Mouse (Mus musculus): Measurements from ENCODE around the gene Zer1. TPM values are rescaled to one million over a fixed set of nuclear protein-coding genes. Genes with fewer than 3 reads are reported as not detected.

Zer1 gene
- total RNA-seq, 4 experiments from 2014 or later: 23.5 to 24.8 (median 24.3) TPM

DNA sequence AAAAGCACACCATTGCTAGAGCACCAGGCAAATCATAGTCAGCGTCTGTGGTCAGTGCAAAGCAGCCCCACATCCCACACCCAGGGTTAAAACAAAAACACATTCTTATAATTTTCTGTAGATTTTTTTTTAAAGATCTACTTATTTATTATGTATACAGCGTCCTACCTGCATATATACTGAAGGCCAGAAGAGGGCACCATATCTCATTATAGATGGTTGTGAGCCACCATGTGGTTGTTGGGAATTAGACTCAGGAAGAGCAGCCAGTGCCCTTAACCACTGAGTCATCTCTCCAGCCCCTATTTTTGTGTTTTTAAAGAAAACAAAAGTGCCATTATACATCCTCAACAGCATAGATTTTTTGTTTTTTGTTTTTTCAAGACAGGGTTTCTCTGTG lies 4.4 kb upstream of the Zer1 start:
- DNase-seq (ENCODE audit: low spot score in 2 of 2): no peak

DNA sequence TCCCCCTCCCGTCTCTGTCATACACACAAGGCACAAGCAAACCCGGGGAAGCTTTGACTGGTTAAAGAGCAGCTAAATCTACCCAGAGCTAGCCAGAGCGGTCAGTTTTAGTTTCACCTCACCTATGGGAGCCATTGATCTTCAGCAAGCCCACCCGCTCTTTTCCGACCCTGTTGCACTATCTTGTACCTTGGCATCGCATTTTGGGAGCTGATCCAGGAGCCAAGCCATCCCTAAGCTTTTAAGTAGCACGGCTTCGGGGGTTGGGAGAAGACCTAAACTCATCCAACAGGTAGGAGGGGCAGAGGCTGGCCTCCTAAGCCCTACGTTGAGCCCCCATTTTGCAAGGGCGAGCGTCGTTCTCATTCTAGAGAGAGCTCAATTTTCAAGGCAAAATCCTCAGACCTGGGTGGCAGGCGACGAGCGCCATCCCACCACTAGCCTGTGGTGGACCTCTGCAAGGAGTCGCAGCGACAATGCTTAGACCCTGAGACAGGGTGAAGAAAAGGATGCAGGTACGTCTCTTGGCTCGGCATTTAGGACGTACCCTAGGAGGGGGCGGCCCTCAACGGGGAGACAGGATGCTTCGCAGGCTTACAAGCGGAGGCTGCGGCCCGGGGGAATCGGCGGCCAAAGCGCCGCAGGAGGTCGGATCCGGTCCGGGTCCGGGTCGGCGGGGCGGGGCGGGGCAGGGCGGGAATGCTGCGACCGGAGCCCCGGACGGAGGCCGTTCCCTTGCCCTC lies 485 bp downstream of the Zer1 start:
- no peak for DNase-seq (ENCODE audit: low spot score in 2 of 2)

DNA sequence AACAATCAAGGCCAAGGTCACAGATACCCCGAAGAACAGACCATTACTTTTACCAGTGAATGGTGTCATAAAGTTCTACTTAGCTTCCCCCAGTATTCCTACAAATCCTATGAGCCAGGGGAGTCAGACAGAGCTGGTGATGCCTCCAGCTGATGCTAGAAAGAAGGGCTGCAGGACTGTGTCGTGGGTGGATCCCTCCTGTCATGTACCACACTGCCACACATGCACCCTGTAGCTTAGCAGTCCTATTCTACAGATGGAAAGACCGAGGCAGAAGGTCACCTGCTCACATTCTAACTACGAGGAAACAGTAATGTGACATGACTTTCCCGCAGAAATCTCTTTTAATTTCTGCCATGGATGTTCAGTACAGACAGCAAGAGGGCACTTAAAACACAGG lies 1.6 kb downstream of the Zer1 start:
- no peak for DNase-seq (ENCODE audit: low spot score in 2 of 2)

DNA sequence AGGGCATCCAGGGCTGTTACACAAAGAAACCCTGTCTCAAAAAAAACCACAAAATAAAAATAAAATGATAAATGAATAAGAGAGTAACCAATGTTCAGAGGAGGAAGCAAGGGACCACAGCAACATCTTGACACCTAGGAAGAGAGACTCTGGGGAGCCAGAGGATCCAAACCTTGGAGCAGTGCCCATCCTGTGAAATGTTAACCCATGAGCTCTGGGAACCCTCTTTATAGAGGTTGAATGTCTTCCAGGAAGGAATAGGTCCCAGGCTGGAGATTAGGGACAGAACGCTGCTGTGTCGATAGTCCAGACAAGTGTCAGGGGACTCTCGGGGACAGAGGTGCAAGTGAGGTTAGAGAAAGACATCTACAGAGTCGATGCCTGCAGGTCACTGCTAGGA lies 4.1 kb downstream of the Zer1 start:
- DNase-seq (ENCODE audit: low spot score in 2 of 2): no peak

DNA sequence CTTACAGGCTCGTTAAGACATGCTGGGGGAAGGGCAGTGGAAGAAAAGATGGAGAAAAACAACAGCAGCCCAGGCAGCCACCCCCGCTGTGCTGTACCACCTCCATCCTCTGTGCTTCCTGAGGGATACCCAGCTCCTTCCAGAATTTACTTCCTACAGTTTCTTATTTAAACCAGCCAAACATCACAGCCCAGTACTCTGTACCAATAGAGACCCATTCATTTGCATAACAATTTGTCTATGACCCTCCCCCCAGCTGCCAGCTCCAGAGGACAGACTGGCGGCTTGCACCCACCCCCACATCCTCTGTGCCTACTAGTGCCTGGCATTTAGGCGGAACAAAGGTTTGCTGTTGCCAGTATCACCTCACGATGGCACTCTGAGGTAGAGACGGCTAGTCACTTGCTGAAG lies 4.7 kb downstream of the Zer1 start:
- no peak for DNase-seq (ENCODE audit: low spot score in 2 of 2)

DNA sequence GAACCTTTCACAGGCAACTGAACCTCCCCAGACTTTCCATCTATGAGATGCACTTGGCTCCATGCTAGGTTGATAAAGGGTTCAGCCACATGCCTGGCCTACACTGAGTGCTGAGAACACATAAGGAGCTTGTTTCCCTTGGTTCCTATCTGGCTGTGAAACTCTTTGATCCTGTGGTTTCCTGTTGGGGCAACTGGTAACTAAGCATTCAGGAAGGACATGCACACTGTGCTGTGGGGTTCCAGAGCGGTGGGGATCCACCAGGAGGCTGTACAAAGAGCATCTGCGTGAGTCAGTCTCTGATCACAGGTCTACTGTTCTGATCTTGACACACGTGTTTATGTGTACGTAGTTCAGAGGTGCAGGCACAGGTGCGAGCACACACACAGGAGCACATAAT lies 11.8 kb downstream of the Zer1 start:
- no peak for DNase-seq (ENCODE audit: low spot score in 2 of 2)

DNA sequence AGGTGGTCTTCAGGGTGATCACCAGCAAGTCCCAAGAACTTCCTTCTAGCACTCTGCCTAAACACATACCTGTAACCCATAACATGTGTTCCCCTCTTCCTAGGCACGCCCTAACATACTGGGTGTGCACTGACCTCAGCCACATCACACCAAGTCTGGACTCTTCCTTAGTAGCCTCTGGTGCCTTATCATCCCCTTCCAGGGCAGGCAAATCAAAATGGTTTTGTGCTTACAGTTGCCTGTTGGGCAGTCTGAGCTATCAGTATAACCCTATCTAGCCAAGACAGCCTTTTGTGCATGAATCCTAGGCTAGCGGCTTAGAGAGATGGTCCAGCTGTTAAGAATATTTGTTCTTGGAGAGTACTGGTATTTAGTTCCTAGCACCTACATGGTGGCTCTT lies 12.9 kb downstream of the Zer1 start:
- DNase-seq (ENCODE audit: low spot score in 2 of 2): no peak

DNA sequence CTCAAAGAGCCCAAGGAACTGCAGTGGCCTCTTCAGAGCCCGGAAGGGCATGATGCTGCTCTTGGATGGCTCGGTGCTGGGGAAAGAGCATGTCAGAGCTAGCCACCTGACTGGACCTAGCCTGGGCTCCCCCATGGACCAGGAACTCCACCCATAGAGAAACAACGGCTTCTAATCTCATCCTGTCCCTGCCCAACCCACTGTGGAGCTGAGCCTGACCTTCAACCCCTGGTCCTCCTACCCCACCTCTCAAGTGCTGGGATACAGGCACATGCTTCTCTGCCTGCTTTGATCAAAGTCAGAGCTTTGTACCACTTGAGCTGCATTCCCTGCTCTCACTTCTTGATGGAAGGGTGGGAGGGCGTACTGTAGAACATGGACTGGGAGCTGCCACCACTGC lies 16.1 kb downstream of the Zer1 start:
- no peak for DNase-seq (ENCODE audit: low spot score in 2 of 2)

DNA sequence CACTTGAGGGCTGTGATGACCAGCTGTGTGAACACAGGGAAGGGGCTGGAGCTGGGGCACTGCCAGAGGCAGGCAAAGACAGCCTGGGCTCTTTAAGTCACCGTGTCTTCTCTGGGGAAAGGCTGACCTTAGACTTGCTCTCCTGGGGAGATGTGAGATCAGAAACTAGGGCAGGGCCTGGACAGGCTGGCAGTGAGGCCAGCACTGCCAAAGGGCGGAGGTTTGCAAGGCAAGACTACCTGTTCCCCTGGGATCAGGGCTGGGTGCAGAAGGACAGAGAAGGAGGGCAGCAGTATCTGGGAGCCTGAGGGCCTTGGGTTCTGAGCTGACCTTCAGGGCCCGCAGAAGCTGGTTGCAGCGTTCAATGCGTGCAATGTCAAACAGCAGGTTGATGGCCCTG lies 16.7 kb downstream of the Zer1 start:
- no peak for DNase-seq (ENCODE audit: low spot score in 2 of 2)

DNA sequence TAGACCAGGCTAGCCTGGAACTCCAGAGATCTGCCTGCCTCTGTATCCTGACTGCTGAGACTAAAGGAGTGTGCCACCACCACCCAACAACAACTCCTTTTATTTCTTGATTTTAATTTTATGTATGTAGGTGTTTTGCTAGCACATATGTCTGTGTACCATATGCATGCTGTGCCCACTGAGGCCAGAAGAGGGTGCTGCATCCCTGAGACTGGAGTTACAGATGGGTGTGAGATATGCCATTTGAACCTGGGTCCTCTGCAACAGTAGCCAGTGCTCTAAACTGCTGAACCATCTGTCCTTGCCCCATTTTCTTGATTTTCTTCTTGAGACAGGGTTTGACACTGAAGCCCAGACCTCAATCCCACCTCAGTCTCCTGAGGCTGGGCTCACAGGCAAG lies 18.0 kb downstream of the Zer1 start:
- DNase-seq (ENCODE audit: low spot score in 2 of 2): no peak

DNA sequence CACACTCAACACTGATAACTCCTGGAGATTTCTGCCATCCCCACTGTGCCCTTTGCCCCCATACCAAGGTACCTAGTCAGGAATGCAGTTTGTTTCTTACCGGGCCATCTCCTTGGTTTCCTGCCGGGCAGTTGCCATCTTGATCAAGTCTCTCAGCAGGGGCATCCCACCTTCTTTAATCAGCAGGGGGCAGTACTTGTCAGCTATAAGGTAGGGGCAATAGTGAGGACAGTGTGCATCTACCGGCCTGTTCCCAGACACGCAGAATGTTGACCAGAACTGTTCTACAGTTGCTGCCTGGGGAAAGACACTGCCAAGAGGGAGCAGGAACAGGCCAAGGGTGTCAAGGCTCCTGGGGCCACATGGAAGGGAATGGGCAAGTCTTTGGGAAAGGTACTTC lies 24.2 kb downstream of the Zer1 start:
- no peak for DNase-seq (ENCODE audit: low spot score in 2 of 2)

DNA sequence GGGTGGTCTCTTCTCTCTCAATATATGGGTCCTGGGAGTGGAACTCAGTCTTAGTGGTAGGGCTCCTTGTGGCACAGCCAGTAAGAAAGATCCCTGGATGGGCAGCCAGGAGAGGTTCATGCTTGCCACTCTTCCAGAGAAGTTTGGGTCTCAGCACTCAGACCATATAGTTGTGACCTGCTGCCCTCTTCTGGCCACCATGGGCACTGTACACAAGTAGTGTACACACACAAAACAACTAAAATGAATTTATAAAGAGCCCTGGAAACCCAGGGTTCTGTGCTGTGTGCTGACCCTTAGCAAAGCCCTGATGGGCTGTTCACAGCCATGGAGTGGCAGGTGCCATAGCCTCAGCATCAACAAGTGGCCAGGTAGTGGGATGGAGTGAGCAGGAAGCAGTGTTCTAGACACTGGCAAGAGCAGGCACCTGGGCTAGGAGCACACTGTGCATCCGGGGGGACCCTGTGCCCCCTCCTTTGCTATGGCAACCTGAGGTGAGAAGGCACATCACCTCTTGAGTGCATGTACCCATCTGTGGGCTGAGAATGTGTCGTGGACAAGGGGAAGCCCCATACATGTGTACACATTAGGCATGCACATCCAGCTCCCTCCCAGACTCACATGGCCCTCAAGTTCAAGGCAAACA lies 28.4 kb downstream of the Zer1 start:
- DNase-seq (ENCODE audit: low spot score in 2 of 2): no peak

DNA sequence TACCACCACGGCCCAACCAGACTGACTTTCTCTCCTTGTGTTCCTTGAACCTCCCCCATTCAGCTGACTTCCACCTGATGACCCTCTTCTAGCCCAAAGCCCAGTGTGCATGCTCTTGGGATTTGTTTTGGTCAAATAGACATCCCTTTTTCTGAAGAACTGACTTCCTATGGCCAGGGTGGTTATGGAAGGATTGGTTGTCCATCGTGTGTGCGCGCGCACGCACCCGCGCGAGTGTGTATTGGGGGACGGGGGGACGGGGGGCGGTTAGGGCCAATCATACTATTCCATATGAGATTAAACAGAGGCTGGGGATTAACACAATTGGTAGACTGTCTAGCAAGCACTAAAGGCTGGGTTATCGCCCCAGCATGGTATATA lies 30.2 kb downstream of the Zer1 start:
- no peak for DNase-seq (ENCODE audit: low spot score in 2 of 2)

DNA sequence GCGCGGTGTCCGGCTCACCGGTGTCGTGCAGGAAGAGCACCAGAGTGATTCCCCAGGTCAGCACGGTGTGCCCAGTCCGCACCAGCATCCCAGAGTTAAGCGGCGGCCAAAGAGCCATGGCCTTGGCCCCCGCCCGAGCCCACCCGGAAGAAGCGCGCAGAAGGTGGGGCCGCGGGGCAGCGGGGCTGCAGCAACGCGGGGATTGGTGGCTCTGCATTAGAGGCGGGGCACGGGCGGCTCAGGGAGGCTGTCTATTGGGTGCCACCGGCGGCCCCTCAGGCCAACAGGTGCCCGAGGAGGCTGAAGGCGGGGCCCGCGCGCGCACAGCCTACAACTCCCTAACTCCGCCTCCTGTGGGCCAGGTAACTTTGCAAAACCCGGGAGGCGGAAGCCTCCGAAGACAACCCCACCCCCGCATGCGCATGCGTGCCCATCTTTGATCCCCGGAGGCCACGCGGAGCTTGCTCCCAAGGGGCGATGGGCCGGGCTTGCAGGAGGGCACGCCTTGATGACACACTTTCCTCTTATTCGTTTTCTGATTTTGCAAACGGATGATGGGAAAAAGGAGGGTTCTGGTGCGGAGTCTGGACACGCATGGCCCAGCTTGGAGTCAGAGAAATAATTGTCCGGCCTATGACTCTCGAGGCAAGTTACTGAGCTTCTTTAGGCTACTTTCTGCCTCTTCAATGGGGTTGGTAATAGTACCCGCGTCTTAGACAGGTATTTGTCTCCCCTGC lies 30.7 kb downstream of the Zer1 start, which contains the start of gene Zdhhc12:
Gene Zdhhc12 (minus strand): TSS at position 178 of the 737 bp plus-strand sequence.
- DNase-seq (ENCODE audit: low spot score in 2 of 2): peak; percentile 83 to 91

DNA sequence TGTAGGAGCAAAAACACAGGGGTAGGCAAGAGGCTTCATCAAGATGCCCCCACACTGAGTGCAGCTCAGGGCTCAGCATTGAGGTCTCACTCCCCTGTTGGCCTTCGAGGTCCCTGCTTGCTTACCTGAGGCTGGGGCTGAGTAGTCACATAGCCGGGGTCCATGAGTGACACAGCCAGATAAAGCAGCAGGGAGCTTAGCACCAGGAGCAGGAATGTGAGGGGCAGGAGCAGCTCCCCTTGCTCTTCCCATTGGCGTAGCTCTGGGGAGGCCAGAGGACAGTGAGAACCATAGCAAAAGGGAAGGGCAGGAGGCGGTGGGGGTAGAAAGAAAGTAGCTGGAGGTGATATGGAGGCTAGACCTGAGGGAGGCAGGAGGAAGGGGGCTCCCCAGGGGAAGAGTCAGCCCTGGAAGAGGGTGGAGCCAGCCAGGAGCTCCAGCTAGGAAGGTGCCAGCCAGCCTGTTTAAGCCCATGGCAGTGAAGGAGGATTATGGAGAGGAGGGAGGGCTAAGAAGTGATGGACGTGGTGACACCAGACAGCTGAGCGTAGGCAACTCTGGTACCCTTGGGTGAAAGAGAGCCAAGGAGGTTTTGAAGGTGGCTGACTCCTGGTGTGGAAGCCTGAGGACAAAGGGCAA lies 32.0 kb downstream of the Zer1 start:
- DNase-seq (ENCODE audit: low spot score in 2 of 2): no peak

DNA sequence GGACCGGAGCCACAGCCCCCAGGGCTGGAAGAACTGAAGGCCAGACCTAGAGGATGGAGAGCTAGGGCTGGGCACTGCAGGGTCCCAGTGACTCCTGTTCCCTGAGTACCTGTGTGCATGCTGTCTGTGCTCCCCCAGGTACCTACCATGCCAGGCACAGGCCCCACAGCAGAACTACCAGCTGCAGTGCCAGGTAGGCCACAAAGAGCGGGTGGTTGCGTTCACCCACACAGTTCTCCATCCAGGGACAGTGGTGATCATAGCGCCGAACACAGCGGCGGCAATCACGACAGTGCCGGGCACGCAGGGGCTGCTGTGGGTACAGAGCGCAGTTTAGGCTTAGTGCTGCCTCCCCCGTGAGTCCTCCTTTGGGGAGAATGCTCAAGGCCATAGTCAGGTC lies 32.9 kb downstream of the Zer1 start:
- no peak for DNase-seq (ENCODE audit: low spot score in 2 of 2)

DNA sequence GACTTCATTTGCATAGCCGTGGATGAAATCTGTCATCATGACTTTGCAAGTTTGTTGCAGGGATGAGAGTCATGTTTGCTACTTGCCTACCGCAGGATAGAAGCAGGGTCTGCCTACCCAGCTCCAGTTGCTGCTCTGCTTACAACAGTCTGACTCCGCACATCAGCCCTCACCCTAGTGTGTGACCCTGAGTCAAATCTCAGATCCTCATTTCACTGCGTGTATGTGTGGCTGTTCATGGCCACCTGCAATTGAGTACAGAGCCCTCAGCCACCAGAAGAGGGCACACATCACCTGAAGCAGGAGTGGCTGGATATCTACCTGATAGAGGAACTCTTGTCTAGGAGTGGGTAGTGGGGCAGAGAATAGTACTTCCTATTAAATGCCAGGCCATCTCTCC lies 37.1 kb downstream of the Zer1 start:
- DNase-seq (ENCODE audit: low spot score in 2 of 2): no peak

DNA sequence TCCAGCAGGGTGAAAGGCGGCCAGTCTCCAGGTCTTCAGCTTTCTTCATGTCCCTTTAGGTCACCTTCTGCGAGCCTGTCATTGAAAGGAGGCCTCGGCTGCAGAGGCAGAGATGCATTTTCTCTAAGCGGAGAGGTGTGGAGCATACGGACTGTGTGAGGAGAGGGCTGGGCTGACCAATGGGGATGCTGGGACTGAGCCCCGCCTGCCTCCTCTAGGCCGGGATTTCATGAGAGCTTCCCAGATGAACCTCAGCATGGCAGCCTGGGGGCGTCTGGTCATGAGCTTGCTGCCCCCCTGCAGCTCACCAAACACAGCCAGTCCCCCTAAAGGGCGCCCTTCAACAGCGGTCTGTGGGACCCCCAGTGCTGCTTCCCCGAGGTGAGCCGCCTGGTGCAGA lies 39.8 kb downstream of the Zer1 start:
- DNase-seq (ENCODE audit: low spot score in 2 of 2): no peak

DNA sequence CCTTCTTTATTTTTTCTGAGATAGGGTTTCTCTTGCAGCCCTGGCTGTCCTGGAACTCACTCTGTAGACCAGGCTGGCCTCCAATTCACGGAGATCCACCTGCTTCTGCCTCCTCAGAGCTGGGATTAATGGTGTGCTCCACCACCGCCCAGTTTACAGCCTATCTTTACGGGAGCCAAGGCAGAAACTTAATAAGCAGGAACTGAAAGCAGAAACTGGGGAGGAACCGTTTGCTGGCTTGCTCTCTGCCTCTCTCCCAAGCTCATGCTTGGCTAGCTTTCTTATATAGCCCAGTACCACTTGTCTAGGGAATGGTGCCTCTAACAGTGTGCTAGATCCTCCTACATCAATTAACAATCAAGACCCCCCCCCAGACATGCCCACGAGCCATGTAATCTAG lies 40.3 kb downstream of the Zer1 start:
- DNase-seq (ENCODE audit: low spot score in 2 of 2): no peak

DNA sequence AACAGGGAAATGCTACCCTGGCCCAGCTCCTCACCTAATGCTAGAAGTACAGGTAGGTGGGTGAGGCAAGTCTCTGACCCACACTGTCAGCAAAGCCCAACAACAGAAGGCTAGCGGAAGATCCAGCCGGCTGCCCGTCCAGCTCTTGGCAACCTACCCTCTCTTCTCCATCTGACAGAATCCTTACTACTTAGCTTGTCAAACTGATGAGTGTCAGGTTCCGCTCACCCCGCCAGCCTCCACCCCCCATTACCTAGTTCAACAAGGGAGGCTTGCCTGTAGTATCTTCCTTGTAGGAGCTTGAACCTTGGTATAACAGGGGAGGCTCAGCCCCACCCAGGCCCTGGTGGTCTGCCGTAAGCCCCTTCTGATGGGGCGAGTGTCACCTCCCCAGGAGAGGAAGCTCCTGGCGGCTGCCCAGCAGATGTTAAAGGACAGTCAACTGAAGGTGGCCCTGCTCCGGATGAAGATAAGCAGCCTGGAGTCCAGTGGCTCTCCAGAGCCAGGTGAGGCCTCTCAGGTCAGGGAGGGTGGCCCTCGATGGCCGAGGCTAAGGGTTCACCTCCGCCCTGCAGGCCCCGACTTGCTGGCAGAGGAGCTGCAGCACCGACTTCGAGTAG lies 44.1 kb downstream of the Zer1 start:
- no peak for DNase-seq (ENCODE audit: low spot score in 2 of 2)

DNA sequence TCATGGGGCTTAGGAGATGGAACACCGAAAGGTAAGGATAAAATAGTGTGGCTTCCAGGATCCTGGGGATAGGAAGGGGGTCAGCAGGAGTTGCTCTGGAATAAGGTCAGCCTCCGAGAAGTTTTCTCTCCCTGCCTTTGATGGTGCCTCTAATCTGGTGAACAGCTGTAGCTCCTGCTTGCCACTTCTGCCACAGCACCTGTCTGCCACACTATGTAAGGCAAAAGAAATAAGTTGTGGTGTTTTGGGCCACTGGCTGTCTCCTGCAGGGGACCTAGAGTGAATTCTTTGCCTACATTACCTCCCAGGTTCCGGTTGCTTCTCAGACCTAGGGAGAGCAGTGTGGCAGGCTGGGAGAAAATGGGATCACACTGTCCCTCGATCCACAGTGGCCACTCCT lies 45.6 kb downstream of the Zer1 start:
- no peak for DNase-seq (ENCODE audit: low spot score in 2 of 2)

DNA sequence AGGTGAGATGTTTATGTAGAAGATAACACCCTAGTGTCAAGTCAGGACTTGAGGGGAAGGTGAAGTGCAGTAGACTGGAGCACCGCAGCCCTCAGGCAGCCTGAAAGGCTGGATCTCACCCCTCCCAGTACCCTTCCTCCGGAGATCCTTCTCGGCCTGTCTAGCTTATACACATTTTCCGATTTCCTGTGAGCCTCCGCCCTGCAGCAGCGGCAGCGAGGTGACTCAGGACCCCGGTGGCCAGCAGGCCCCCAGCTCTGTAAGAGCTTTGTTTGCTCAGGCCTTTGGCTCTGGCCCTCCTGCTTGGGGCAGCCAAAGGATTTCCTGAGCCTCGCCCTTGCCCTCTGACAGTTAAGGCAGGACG lies 46.1 kb downstream of the Zer1 start:
- DNase-seq (ENCODE audit: low spot score in 2 of 2): no peak
